Mouse (Mus musculus) liver, embryonic 14.5 days (tissue): ENCODE measurements at regions not wholly inside any gene's neighbourhood (a gene's known extent, or its start where the extent isn't known, plus 50 kb on each side); places are given as distances from the start of the nearest gene placed in this dataset.

Source experiments
- ATAC-seq: fragments of 200-750 bp; cut with Nextera tagmentation; 2 replicates; pipeline ENCODE4 v1.8.0; 2017; ENCODE audit warnings: moderate number of reproducible peaks, mild to moderate bottlenecking, moderate library complexity; ENCODE audit not compliant: insufficient read depth
- DNase-seq, 3 experiments: peaks; one replicate each; pipeline ENCODE4 v3.0.0-alpha.2; 2012 to 2013; ENCODE audit warnings: low read depth in 3 of 3, low spot score in 3 of 3
- H3K27ac ChIP-seq: fragments of 300-500 bp; sonication (generic); 2 replicates; pipeline ENCODE4 v1.5.1; 2014; ENCODE audit warnings: moderate library complexity, mild to moderate bottlenecking, control low read depth, inconsistent platforms
- H3K27me3 ChIP-seq: fragments of 300-500 bp; sonication (generic); 2 replicates; pipeline ENCODE4 v1.6.1; 2014; ENCODE audit warnings: mild to moderate bottlenecking, low read length, moderate library complexity; ENCODE audit not compliant: control insufficient read depth, insufficient read depth
- H3K36me3 ChIP-seq: fragments of 300-500 bp; sonication (generic); replicated peaks from 2 replicates; pipeline ENCODE4 v1.6.1; 2014; ENCODE audit warnings: low read depth; ENCODE audit not compliant: control insufficient read depth, insufficient read depth
- H3K4me1 ChIP-seq, 2 experiments: fragments of 200-500 bp in 1 of 2; fragments of 300-500 bp in 1 of 2; sonication (generic) in 1 of 2; replicated peaks; 2 replicates each; pipeline ENCODE4 v1.6.1; 2012 to 2014; ENCODE audit warnings: antibody characterized with exemption in 1 of 2, inconsistent platforms in 1 of 2, low read length in 1 of 2; ENCODE audit not compliant: control insufficient read depth in 2 of 2, insufficient read depth in 2 of 2
- H3K4me2 ChIP-seq: fragments of 300-500 bp; sonication (generic); 2 replicates; pipeline ENCODE4 v1.6.1; 2014; ENCODE audit warnings: low read depth, mild to moderate bottlenecking, control low read depth, moderate library complexity
- H3K4me3 ChIP-seq, 2 experiments: fragments of 200-500 bp in 1 of 2; fragments of 300-500 bp in 1 of 2; sonication (generic) in 1 of 2; 2 replicates each; pipeline ENCODE4 v1.5.1; 2012 to 2014; ENCODE audit warnings: low read depth in 2 of 2, low read length in 2 of 2, mild to moderate bottlenecking in 2 of 2, control low read depth in 1 of 2, inconsistent platforms in 1 of 2, moderate library complexity in 1 of 2; ENCODE audit not compliant: insufficient read depth in 1 of 2
- H3K9ac ChIP-seq: fragments of 300-500 bp; sonication (generic); replicated peaks from 2 replicates; pipeline ENCODE4 v1.6.1; 2014; ENCODE audit warnings: mild to moderate bottlenecking, control low read depth, moderate library complexity
- H3K9me3 ChIP-seq: fragments of 300-500 bp; sonication (generic); 2 replicates; pipeline ENCODE4 v1.6.1; 2016; ENCODE audit warnings: low read length, mixed read lengths; ENCODE audit not compliant: control insufficient read depth
- CTCF ChIP-seq: IDR thresholded peaks from 2 replicates; pipeline ENCODE4 v1.5.1; 2016; ENCODE audit warnings: antibody characterized with exemption, low read depth, control low read depth
- EP300 ChIP-seq: IDR thresholded peaks from 2 replicates; pipeline ENCODE4 v1.6.1; 2016; ENCODE audit warnings: antibody characterized with exemption, low read depth
- WGBS: fragments of 180-500 bp; shearing (Covaris S2); extraction: QIAGEN DNeasy Blood & Tissue Kit; methylation state at CpG from one replicate; pipeline ENCODE4 v1.1.7; 2014; ENCODE audit not compliant: insufficient replicate concordance; 5-methylcytosine and 5-hydroxymethylcytosine counted together

DNA sequence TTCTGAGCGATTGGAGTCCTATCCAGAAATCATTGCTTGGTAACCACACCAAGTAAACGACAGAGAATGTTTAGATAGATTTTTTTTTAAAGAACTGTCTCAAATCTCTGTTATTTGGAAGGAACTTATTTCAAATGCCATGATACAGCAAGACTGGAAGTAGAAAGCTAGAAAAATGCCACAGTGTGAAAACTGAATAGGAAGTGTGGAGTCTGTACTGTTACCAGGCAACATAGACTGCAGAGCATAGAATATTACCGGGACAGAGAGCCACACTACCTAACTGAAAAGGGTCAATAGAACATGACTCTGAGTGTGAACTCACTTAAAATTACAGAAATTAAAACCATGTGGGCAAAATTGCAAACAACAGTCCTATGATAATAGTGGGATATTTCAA is 52.4 kb upstream of the Adcy1 start:
- TF ChIP-seq EP300: no peak
- TF ChIP-seq CTCF: no peak
- Histone ChIP-seq H3K4me3 (no peak overlapping the region), H3K9me3 (no peaks in the 10 kb centered on the region), H3K4me1 (no peaks in the 10 kb centered on the region), H3K36me3 (no peaks in the 10 kb centered on the region), H3K27me3 (no peaks in the 10 kb centered on the region), H3K27ac (no peak overlapping the region), H3K4me2 (no peak overlapping the region), H3K9ac (no peak overlapping the region)
- DNase-seq (no peak), ATAC-seq (no peak)
- WGBS: 63% methylated on average over 3 of the region's 3 CpGs

DNA sequence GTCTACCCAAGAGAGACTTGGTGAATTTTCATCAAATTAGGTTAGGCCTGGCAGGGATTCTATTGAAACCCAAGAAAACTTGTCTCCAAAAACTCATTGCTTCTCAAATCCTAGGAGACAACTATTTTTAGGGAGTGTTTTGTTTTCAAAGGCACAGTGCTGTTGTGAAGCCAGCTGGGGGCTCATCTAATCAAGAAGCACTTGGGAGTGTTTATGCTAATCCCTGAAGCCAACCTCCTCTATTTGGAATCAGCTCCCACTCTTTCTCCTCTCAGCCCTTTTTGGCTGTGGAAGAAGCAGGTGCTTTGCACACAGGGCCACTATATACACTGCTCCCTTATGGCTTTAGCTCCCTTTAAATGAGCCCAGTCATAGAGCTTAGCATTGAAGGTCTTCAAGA is 64.0 kb upstream of the Adcy1 start:
- no peak for DNase-seq
- no peak for ATAC-seq
- Histone ChIP-seq H3K9ac (no peak overlapping the region), H3K4me3 (no peak overlapping the region), H3K27me3 (no peaks in the 10 kb centered on the region), H3K27ac (no peak overlapping the region), H3K4me1 (no peaks in the 10 kb centered on the region), H3K4me2 (no peak overlapping the region), H3K36me3 (no peaks in the 10 kb centered on the region), H3K9me3 (no peaks in the 10 kb centered on the region)
- TF ChIP-seq EP300 (no peak), CTCF (no peak)

DNA sequence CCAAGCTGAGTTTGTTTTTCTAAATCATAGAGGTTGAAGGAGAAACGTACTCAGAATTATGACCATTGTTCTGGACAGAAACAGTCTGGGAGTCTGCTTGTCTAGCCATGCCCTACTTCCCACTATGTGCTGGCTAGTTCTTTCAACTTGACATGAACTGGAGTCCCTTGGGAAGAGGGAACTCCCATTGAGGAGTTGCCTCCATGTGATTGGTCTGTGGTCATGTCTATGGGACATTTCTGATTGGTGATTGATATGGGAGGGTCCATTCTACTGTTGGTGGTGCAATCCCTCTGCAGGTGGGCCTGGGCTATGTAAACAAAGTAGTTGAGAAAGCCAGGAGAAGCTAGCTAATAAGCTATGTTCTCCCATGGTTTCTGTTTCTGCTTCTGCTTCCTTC is 64.5 kb upstream of the Adcy1 start:
- H3K27me3 ChIP-seq: no peaks in the 10 kb centered on the region
- DNase-seq: no peak
- H3K27ac ChIP-seq: no peak overlapping the region
- no peak overlapping the region for H3K4me3 ChIP-seq
- TF ChIP-seq EP300: no peak
- TF ChIP-seq CTCF: no peak
- WGBS: 32% methylated on average over 1 of the region's 1 CpGs
- no peaks in the 10 kb centered on the region for H3K9me3 ChIP-seq
- H3K4me2 ChIP-seq: no peak overlapping the region
- no peak overlapping the region for H3K9ac ChIP-seq
- H3K4me1 ChIP-seq: no peaks in the 10 kb centered on the region
- no peaks in the 10 kb centered on the region for H3K36me3 ChIP-seq
- ATAC-seq: no peak

DNA sequence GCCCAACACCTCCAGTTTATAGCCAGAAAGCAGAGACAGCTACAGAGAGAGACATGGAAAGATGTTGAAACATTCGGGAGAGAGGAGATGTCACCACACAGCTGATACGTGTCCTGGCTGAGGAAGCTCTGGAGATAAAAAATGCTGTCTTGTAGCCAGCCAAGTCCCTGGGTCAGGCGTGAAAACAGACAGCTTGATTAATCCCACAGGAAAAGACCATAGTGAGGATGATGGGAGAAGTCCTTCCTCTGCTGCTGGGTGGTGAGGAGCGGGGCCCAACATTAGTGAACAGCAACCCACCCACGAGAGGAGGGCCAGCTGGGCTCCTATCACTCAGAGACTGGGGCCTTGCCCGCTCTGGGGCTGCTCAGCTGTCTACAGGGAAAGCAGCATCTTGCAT is 65.8 kb upstream of the Adcy1 start:
- no peak for ATAC-seq
- no peaks in the 10 kb centered on the region for H3K27me3 ChIP-seq
- no peak for TF ChIP-seq EP300
- no peak for TF ChIP-seq CTCF
- H3K27ac ChIP-seq: no peak overlapping the region
- no peaks in the 10 kb centered on the region for H3K36me3 ChIP-seq
- DNase-seq: no peak
- H3K4me1 ChIP-seq: no peaks in the 10 kb centered on the region
- no peak overlapping the region for H3K4me2 ChIP-seq
- WGBS: 62% methylated on average over 6 of the region's 6 CpGs
- no peak overlapping the region for H3K9ac ChIP-seq
- H3K4me3 ChIP-seq: no peak overlapping the region
- no peaks in the 10 kb centered on the region for H3K9me3 ChIP-seq

DNA sequence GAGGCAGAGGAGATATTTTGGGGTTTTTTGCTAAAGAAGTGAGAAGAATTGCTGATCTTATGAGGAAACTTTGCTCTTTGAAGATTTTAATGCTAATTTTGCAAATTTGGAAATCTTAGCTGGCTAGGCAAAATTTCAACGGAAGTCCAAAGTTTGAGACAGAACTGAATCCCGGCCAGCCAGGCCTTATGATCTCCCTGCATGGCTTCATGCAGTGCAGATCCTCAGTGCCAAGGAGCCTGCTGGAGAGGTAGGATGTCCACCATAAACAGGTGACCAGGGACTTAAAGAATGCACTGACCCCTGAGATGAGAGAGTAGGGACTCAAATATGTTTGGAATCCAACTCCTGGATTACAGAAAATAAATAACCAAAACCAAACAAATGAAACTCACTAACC is 69.6 kb upstream of the Adcy1 start:
- H3K27me3 ChIP-seq: no peaks in the 10 kb centered on the region
- no peaks in the 10 kb centered on the region for H3K4me1 ChIP-seq
- no peaks in the 10 kb centered on the region for H3K9me3 ChIP-seq
- H3K9ac ChIP-seq: no peak overlapping the region
- no peak overlapping the region for H3K4me2 ChIP-seq
- no peak overlapping the region for H3K4me3 ChIP-seq
- DNase-seq (no peak), ATAC-seq (no peak)
- no peak overlapping the region for H3K27ac ChIP-seq
- no peaks in the 10 kb centered on the region for H3K36me3 ChIP-seq
- WGBS: 77% methylated on average over 2 of the region's 2 CpGs
- TF ChIP-seq CTCF: no peak
- no peak for TF ChIP-seq EP300

DNA sequence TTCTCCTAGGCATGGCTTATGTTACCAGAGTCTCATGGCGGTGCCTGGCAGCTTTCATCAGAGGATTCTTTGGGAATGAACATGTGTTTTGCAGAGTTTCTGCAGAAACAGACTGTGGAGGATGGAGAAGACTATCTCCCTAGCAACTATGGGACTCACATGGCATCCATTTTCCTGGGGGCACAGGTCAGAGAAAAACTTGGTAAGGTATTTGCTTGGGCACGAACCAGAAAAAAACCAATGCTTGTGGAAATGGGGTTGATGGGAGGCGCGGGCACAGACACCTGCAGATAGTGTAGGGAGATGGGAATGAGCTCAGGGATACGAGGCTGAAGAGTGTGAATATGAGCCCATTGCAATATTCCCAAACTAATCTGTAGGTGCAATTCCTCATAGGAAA is 71.7 kb upstream of the Adcy1 start:
- TF ChIP-seq CTCF: no peak
- TF ChIP-seq EP300: no peak
- WGBS: 64% methylated on average over 5 of the region's 5 CpGs

More for the DNA sequence above, 71.7 kb upstream of the Adcy1 start:
- no peaks in the 10 kb centered on the region for H3K36me3 ChIP-seq
- no peaks in the 10 kb centered on the region for H3K4me1 ChIP-seq
- H3K27ac ChIP-seq: no peak overlapping the region
- H3K9ac ChIP-seq: no peak overlapping the region
- DNase-seq (no peak), ATAC-seq (no peak)
- H3K4me3 ChIP-seq: no peak overlapping the region
- H3K4me2 ChIP-seq: no peak overlapping the region
- no peaks in the 10 kb centered on the region for H3K27me3 ChIP-seq
- no peaks in the 10 kb centered on the region for H3K9me3 ChIP-seq
